8 mouse cellular contexts compared by ENCODE assay signal in the genomic region with DNA sequence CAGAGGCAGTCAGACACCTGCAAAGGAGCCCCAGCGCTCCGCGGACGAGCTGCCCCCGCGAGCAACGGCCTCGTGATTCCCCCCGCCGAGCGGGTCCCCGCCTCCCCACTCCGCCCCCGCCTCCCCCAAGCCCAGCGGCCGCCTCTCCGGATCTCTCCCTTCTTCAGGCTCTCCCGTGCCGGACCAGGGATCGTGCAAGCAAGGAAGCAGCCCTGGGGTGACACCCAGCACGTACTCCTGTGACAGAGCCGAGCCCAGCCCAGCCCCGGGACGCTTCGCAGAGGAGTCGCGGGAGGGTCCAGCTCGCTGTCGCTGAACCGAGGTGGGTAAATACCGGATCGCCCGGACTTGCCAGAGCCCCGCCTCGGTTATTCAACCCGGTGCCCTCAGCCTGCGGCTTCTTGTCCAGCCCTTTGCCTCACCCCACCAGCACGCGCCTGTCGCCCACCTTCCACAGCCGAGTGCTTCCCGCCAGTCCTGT. TPM values are rescaled to one million over a fixed set of nuclear protein-coding genes. Genes with fewer than 3 reads are reported as not detected.
DNase-seq lines count a peak whose midpoint lies in the region; ATAC-seq lines count a peak whose summit lies in the region.
"Had no signal": no experiment of that assay in that cellular context is flagged by ENCODE, and none has a peak within 500 bp of the region (broad histone marks: within the 10 kb centered on the region; RNA-seq: fewer than 3 reads in every experiment).

No protein-coding gene starts in this region.

- peak overlapping the region; percentile 70 for H3K4me2 ChIP-seq in hindbrain, embryonic 15.5 days
- peak overlapping the region; percentile 64 for H3K4me2 ChIP-seq in neural tube, embryonic 13.5 days

- peak overlapping the region; percentile 90 for H3K27ac ChIP-seq in hindbrain, embryonic 15.5 days (replicated peaks)
- H3K27ac ChIP-seq in neural tube, embryonic 13.5 days (replicated peaks) = peak overlapping the region; percentile 94

- 0 out of 2 replicates have a peak, but pooled peaks have one; percentile 14 for ATAC-seq in hindbrain, embryonic 15.5 days (ENCODE audit: low FRiP score, low read depth)
- peak; percentile 2; the same call in 1 of the 2 replicates for ATAC-seq in neural tube, embryonic 13.5 days (ENCODE audit: low read depth)
- ATAC-seq in erythroid progenitor cell, adult 5-6 weeks (replicated peaks; ENCODE audit: low FRiP score, poor library complexity, severe bottlenecking) = no peak

- intact Hi-C loops in left cerebral cortex, postnatal 4 days (cut with DNase I) = loop anchor here (5.0 to 10.0 kb wide), 2 partner anchors 925 to 973 kb away; no protein-coding TSS in a partner anchor

- no peaks in the 10 kb centered on the region for H3K36me3 ChIP-seq in hindbrain, embryonic 15.5 days
- H3K36me3 ChIP-seq in neural tube, embryonic 13.5 days = no peaks in the 10 kb centered on the region

- H3K4me3 ChIP-seq in hindbrain, embryonic 15.5 days = peak overlapping the region; percentile 52
- H3K4me3 ChIP-seq in neural tube, embryonic 13.5 days = peak overlapping the region; percentile 53
- H3K4me3 ChIP-seq: megakaryocyte, embryonic 14.5 days had no signal

- H3K4me1 ChIP-seq in hindbrain, embryonic 15.5 days (replicated peaks) = peaks cover 46% of the 10 kb centered on the region
- peaks cover 62% of the 10 kb centered on the region for H3K4me1 ChIP-seq in neural tube, embryonic 13.5 days (replicated peaks)

- peak overlapping the region; percentile 67 for H3K9ac ChIP-seq in hindbrain, embryonic 15.5 days
- peak overlapping the region; percentile 82 for H3K9ac ChIP-seq in neural tube, embryonic 13.5 days

- DNase-seq in left cerebral cortex, postnatal 4 days = peak; percentile 54
- no peak for DNase-seq in left cerebral cortex, adult 9 months (ENCODE audit: low spot score in 2 of 2)
- DNase-seq in embryo, embryonic 9.5 days (ENCODE audit: extremely low spot score) = peak; percentile 64
- no peak for DNase-seq in lung, postnatal 14 days

- peaks cover 37% of the 10 kb centered on the region for H3K27me3 ChIP-seq in hindbrain, embryonic 15.5 days
- H3K27me3 ChIP-seq in neural tube, embryonic 13.5 days = peaks cover 84% of the 10 kb centered on the region

- under 1% methylated on average over 42 of the region's 42 CpGs for WGBS in hindbrain, embryonic 15.5 days
- WGBS in neural tube, embryonic 13.5 days = under 1% methylated on average over 40 of the region's 42 CpGs

- no peaks in the 10 kb centered on the region for H3K9me3 ChIP-seq in hindbrain, embryonic 15.5 days
- no peaks in the 10 kb centered on the region for H3K9me3 ChIP-seq in neural tube, embryonic 13.5 days
- H3K9me3 ChIP-seq: megakaryocyte, embryonic 14.5 days had no signal

RNA-seq across cellular contexts. Expression of a gene that starts 9.2 kb away (rescaled TPM):
- total RNA-seq in left cerebral cortex, postnatal 4 days (2021) = 100 to 1,000 TPM; 108 to 166 TPM
- polyA plus RNA-seq in hindbrain, embryonic 15.5 days (2015; fragmentation: Nextera tagmentation; extraction: Ambion mirVana) = 103 and 105 TPM in 2 replicates
- 36.6 and 36.9 TPM in 2 replicates for polyA plus RNA-seq in neural tube, embryonic 13.5 days (2015; fragmentation: Nextera tagmentation; extraction: Ambion mirVana)
- total RNA-seq in erythroid progenitor cell, adult 5-6 weeks (2015; ENCODE audit: low replicate concordance) = not detected in 2 replicates
- total RNA-seq in erythroid progenitor cell, adult 5-6 weeks (2017; ENCODE audit: low replicate concordance) = not detected in 2 replicates

RNA-seq across cellular contexts. Expression of a gene that starts 53.4 kb away (rescaled TPM):
- 1 to 10 TPM; 1.6 to 3.9 TPM for total RNA-seq in left cerebral cortex, postnatal 4 days (2021)
- polyA plus RNA-seq in hindbrain, embryonic 15.5 days (2015; fragmentation: Nextera tagmentation; extraction: Ambion mirVana) = 2.9 and 3.0 TPM in 2 replicates
- polyA plus RNA-seq in neural tube, embryonic 13.5 days (2015; fragmentation: Nextera tagmentation; extraction: Ambion mirVana) = 0.68 and 0.80 TPM in 2 replicates
- not detected in 2 replicates for total RNA-seq in erythroid progenitor cell, adult 5-6 weeks (2015; ENCODE audit: low replicate concordance)
- total RNA-seq in erythroid progenitor cell, adult 5-6 weeks (2017; ENCODE audit: low replicate concordance) = not detected in 2 replicates

Comparison
In these comparisons a context has a peak if more than half of its experiments do, and no peak if none do; other contexts are left out.
1. DNase-seq: peak in left cerebral cortex, postnatal 4 days (single experiment) and embryo, embryonic 9.5 days (single experiment); none in left cerebral cortex, adult 9 months (0 of 2) and lung, postnatal 14 days (single experiment).
2. RNA of a gene that starts 9.2 kb away (total RNA-seq): 108 to 166 TPM in left cerebral cortex, postnatal 4 days; not detected in erythroid progenitor cell, adult 5-6 weeks; every median in the first group is over 100 times any median in the second.